Mouse (Mus musculus) cortical plate, adult 2 months (tissue): ENCODE results near the gene Arhgef25. TPM values are rescaled to one million over a fixed set of nuclear protein-coding genes. Genes with fewer than 3 reads are reported as not detected.
"Not testable (repeated sequence)": the region's sequence is repeated elsewhere in the genome, so short reads cannot be mapped to it uniquely, and the experiment has no call there.

ENCODE experiments used
- H3K27ac ChIP-seq: fragments of 200-500 bp; 2 replicates; pipeline ENCODE4 v1.5.1; 2012; ENCODE audit warnings: low read length, control low read depth, inconsistent platforms; ENCODE audit not compliant: insufficient read depth
- H3K4me1 ChIP-seq: fragments of 200-500 bp; 2 replicates; pipeline ENCODE4 v1.6.1; 2011; ENCODE audit warnings: low read length; ENCODE audit not compliant: control insufficient read depth, insufficient read depth
- H3K4me3 ChIP-seq: fragments of 200-500 bp; 2 replicates; pipeline ENCODE4 v1.5.1; 2011; ENCODE audit warnings: mild to moderate bottlenecking, low read length, control low read depth; ENCODE audit not compliant: insufficient read depth
- CTCF ChIP-seq: fragments of 200-500 bp; IDR thresholded peaks from 2 replicates; pipeline ENCODE4 v1.5.1; 2011; ENCODE audit warnings: mild to moderate bottlenecking, control low read depth, low read length; ENCODE audit not compliant: insufficient read depth; ENCODE audit errors: extremely low read depth
- POLR2A ChIP-seq: fragments of 200-500 bp; IDR thresholded peaks from 2 replicates; pipeline ENCODE4 v1.6.1; 2011; ENCODE audit warnings: mild to moderate bottlenecking, low read length, control low read depth; ENCODE audit not compliant: insufficient read depth; ENCODE audit errors: extremely low read depth
- polyA plus RNA-seq: library from polyadenylated mRNA; depleted of rRNA; stranded (reverse); fragments of >200 nt; gene quantifications from 2 replicates; pipeline ENCODE4 v1.2.3, GENCODE M21; 2012

Arhgef25 gene
- polyA plus RNA-seq, 1 experiment, result 225 TPM

DNA sequence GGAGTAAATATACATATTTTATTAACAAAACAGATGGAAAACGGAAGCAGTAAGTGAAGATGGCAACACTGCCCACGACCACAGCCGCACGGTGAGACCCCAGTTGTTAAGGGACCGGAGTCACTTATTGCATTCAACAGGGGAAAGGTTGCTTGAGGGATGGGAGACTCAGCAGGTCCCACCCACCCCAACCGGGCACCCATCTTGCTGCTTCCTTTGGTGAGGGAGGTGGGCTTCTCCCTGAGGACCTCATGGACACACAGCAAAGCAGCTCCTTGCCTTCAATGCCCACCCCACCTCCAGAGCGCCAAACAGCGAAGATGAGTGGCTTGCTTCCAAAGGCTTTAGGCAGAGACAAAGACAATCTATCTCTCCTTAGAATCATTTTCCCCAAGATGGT, 7.2 kb upstream of the Arhgef25 start:
- no peak for TF ChIP-seq POLR2A
- no peak for TF ChIP-seq CTCF
- H3K4me1 ChIP-seq, result peaks cover 4% of the 10 kb centered on the region
- peak overlapping the region; percentile 51 for H3K27ac ChIP-seq
- H3K4me3 ChIP-seq, result no peak overlapping the region

DNA sequence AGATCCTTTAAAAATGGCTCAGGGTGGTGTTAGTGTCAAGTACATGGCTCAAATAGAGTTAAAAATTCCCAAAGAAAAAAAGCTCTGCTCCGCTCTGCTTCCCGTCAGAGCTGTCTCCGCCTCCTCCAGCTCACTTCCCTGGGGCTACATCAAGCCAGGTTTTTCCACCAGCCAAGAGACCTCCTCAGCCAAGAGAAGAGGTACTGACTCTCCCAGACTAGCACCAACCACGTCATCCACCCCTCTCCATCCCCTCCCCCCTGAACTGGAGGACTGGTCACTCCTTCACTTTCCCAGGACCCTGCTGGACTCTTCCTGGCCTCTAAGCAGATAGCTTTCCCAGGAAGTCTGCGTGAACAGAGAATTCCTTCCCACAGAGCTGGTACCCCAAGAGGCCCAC, 6.5 kb upstream of the Arhgef25 start:
- TF ChIP-seq CTCF (no peak), POLR2A (peak; percentile 69; the same call in 1 of the 2 replicates)
- peak overlapping the region; percentile 27; the same call in 1 of the 2 replicates for H3K27ac ChIP-seq

GRCm38 (mm10) chr10:127195328-127196129, 5.6 kb upstream of the Arhgef25 start, which contains the start of gene Dtx3:
Dtx3 (minus strand) TSS chr10:127195728.
- Histone ChIP-seq H3K27ac (peak within 1 kb of the TSS; percentile 90), H3K4me3 (peak within 1 kb of the TSS; percentile 79), H3K4me1 (peaks cover 4% of the 10 kb centered on the region)
- TF ChIP-seq POLR2A, result no peak
- no peak for TF ChIP-seq CTCF

More for the DNA sequence above, 6.5 kb upstream of the Arhgef25 start:
- peak overlapping the region; percentile 79 for H3K4me3 ChIP-seq
- H3K4me1 ChIP-seq, result peaks cover 4% of the 10 kb centered on the region

- Histone ChIP-seq H3K27ac (peak overlapping the region; percentile 90), H3K4me3 (peak overlapping the region; percentile 79), H3K4me1 (peaks cover 4% of the 10 kb centered on the region)
- TF ChIP-seq POLR2A (0 out of 2 replicates have a peak, but pooled peaks have one; percentile 23), CTCF (no peak)
These were observed 4.8 kb upstream of the Arhgef25 start for GRCm38 (mm10) chr10:127194428-127195327.

GRCm38 (mm10) chr10:127193011-127193410, 3.1 kb upstream of the Arhgef25 start:
- peaks cover 5% of the 10 kb centered on the region for H3K4me1 ChIP-seq
- no peak overlapping the region for H3K4me3 ChIP-seq
- H3K27ac ChIP-seq, result no peak overlapping the region
- TF ChIP-seq CTCF (no peak), POLR2A (no peak)

DNA sequence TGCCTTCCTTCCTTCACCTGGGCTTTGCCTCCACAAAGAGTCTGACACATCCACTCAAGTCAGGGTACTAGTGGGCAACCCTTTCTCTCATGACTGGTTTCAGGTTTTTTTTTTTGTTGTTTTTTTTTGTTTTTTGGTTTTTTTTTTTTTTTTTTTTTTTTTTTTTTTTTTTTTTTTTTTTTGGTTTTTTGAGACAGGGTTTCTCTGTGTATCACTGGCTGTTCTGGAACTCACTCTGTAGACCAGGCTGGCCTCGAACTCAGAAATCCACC, 2.1 kb upstream of the Arhgef25 start:
- not testable (repeated sequence) for H3K27ac ChIP-seq, H3K4me1 ChIP-seq, H3K4me3 ChIP-seq

- TF ChIP-seq CTCF (no peak), POLR2A (no peak)
- H3K27ac ChIP-seq, result no peak overlapping the region
- peaks cover 3% of the 10 kb centered on the region for H3K4me1 ChIP-seq
- H3K4me3 ChIP-seq, result no peak overlapping the region
These were observed 1.5 kb upstream of the Arhgef25 start for GRCm38 (mm10) chr10:127191191-127192056.

- 0 out of 2 replicates have a peak, but pooled peaks have one; percentile 7 for TF ChIP-seq POLR2A
- no peak for TF ChIP-seq CTCF
- Histone ChIP-seq H3K4me1 (peaks cover 3% of the 10 kb centered on the region), H3K4me3 (no peak overlapping the region), H3K27ac (no peak overlapping the region)
These were observed 711 bp upstream of the Arhgef25 start for GRCm38 (mm10) chr10:127190398-127191190.

- TF ChIP-seq POLR2A, result no peak
- no peak for TF ChIP-seq CTCF
- peak overlapping the region; percentile 27 for H3K27ac ChIP-seq
- peak overlapping the region; percentile 68 for H3K4me3 ChIP-seq
- H3K4me1 ChIP-seq, result peaks cover 3% of the 10 kb centered on the region
These were observed 700 bp downstream of the Arhgef25 start for GRCm38 (mm10) chr10:127189116-127189650.
